Mouse (Mus musculus) layer of hippocampus, adult 18-20 months (tissue): Measurements from ENCODE around the gene Cyb5r1. TPM values are rescaled to one million over a fixed set of nuclear protein-coding genes. Genes with fewer than 3 reads are reported as not detected.

Source experiments
- DNase-seq, 2 experiments: peaks; one replicate each; pipeline ENCODE4 v3.0.0; 2022; ENCODE audit warnings: low spot score in 2 of 2
- total RNA-seq, 2 experiments: library from RNA; stranded (reverse); gene quantifications; 2 replicates each; pipeline ENCODE4 v1.2.3; 2021

The Cyb5r1 gene
- total RNA-seq, 2 experiments from 2014 or later, result 30.1 to 33.0 TPM

- DNase-seq, result no peak
Measured at GRCm38 (mm10) chr1:134458139-134458727, 52.9 kb downstream of the Cyb5r1 start.

DNA sequence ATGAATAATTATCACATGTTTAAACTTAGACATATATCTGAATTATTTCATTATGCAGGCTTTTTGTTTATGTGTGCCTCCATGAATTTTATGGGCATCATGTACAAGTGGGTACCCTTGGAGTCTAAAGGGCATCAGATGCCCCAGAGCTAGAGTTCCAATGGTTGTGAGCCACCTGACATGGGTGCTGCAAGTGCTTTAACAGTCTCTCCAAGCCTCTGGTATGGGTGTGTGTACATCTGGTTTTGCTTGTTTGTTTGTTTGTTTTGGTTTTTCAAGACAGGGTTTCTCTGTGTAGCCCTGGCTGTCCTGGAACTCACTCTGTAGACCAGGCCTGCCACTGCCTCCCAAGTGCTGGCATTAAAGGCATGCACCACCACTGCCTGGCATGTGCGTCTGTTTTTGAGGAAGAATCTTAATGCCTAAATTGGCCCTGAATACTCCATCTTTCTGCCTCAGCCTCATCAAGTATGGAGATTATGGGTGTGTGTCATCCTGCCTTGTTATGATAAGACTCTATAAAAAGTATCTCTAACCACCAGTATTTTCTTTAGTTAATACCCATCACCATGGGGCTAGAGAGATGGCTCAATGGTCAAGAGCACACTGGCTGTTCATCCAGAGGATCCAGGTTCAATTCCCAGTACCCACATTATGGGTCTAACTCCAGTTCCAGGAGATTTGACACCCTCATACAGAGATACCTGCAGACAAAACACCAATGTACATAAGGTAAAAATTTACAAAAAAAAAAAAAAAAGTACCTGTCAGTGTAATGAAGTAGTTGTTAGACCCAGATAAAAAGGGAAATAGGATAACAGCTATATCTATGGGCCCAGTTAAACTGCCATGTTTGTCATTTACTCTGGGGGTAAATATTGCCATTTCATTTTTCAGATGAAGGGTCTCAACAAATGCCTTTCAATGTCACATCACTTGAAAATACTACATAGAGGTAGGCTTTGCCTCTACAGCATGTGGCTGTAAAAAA, 55.2 kb downstream of the Cyb5r1 start:
- DNase-seq, result no peak

Other genes with a start within 250 kb of the Cyb5r1 start
- gene Chil1, start 223.4 kb upstream of the Cyb5r1 start, total RNA-seq, result 10 to 100 TPM; 17.2 to 22.4 TPM
- not detected for gene Mybph, start 212.1 kb upstream of the Cyb5r1 start, total RNA-seq
- gene Adora1, start 170.1 kb upstream of the Cyb5r1 start, total RNA-seq, result 100 to 1,000 TPM; 212 to 220 TPM
- gene Myog, start 115.6 kb upstream of the Cyb5r1 start, total RNA-seq, result not detected
- gene Ppfia4, start 72.6 kb upstream of the Cyb5r1 start, total RNA-seq, result 10 to 100 TPM; 66.5 to 68.4 TPM
- gene Tmem183a, start 43.6 kb upstream of the Cyb5r1 start, total RNA-seq, result 10 to 100 TPM; 60.3 to 71.7 TPM
- gene 4933406M09Rik, start 19.6 kb upstream of the Cyb5r1 start, total RNA-seq, result not detected
- gene Adipor1, start 9.8 kb downstream of the Cyb5r1 start, total RNA-seq, result 10 to 100 TPM; 58.0 to 60.7 TPM
- 10 to 100 TPM; 40.7 to 44.8 TPM for gene Klhl12, start 50.0 kb downstream of the Cyb5r1 start, total RNA-seq
- gene Rabif, start 89.1 kb downstream of the Cyb5r1 start, total RNA-seq, result 10 to 100 TPM; 22.3 to 25.3 TPM
- under 1 TPM in 1 of 2 experiments, not detected in 1; 0.22 TPM for gene Mgat4e, start 144.1 kb downstream of the Cyb5r1 start, total RNA-seq
- 10 to 100 TPM; 67.4 to 70.5 TPM for gene Kdm5b, start 154.6 kb downstream of the Cyb5r1 start, total RNA-seq
- 10 to 100 TPM; 25.6 to 30.0 TPM for gene Syt2, start 241.1 kb downstream of the Cyb5r1 start, total RNA-seq